Mouse (Mus musculus): ENCODE data around the gene Dnajb3. TPM values are rescaled to one million over a fixed set of nuclear protein-coding genes. Genes with fewer than 3 reads are reported as not detected.

The Dnajb3 gene
- total RNA-seq (2021) = 1 to 10 TPM; 1.5 to 5.9 TPM
- long read RNA-seq, experiment 1, transcript Dnajb3-201 (1 exons, 1,051 nt) = major isoform, 13 of 13 reads
- long read RNA-seq, experiment 1, partial matches to known transcripts = 0 of 13 reads
- long read RNA-seq, experiment 1, other reads (novel, unspliced or antisense) = 0 of 13 reads
- long read RNA-seq, experiment 2, transcript Dnajb3-201 (1 exons, 1,051 nt) = major isoform, 6 of 6 reads
- long read RNA-seq, experiment 2, partial matches to known transcripts = 0 of 6 reads
- long read RNA-seq, experiment 2, other reads (novel, unspliced or antisense) = 0 of 6 reads

GRCm38 (mm10) chr1:88205294-88205922 is at the start of gene Dnajb3:
TSS of gene Dnajb3 (minus strand) at chr1:88205782.
- peak; percentile 85 to 86 for DNase-seq

GRCm38 (mm10) chr1:88254793-88255465 is 49.3 kb upstream of the Dnajb3 start:
- DNase-seq = no peak

- no peak for DNase-seq
Measured at GRCm38 (mm10) chr1:88253540-88253939, 48.0 kb upstream of the Dnajb3 start.

- DNase-seq = no peak
Measured at GRCm38 (mm10) chr1:88253106-88253505, 47.5 kb upstream of the Dnajb3 start.

- DNase-seq = no peak
Measured at GRCm38 (mm10) chr1:88250023-88250422, 44.4 kb upstream of the Dnajb3 start.

- no peak for DNase-seq
Measured at GRCm38 (mm10) chr1:88249596-88249995, 44.0 kb upstream of the Dnajb3 start.

GRCm38 (mm10) chr1:88248658-88249057 is 43.1 kb upstream of the Dnajb3 start:
- no peak for DNase-seq

GRCm38 (mm10) chr1:88247660-88248059 is 42.1 kb upstream of the Dnajb3 start:
- no peak for DNase-seq

GRCm38 (mm10) chr1:88246386-88246785 is 40.8 kb upstream of the Dnajb3 start:
- no peak for DNase-seq

- no peak for DNase-seq
Measured at GRCm38 (mm10) chr1:88245881-88246280, 40.3 kb upstream of the Dnajb3 start.

GRCm38 (mm10) chr1:88243861-88244260 is 38.3 kb upstream of the Dnajb3 start:
- no peak for DNase-seq

GRCm38 (mm10) chr1:88240579-88240978 is 35.0 kb upstream of the Dnajb3 start:
- DNase-seq = no peak

- peak; percentile 65 for DNase-seq
Measured at GRCm38 (mm10) chr1:88240072-88240471, 34.5 kb upstream of the Dnajb3 start.

GRCm38 (mm10) chr1:88238771-88239170 is 33.2 kb upstream of the Dnajb3 start:
- no peak for DNase-seq

GRCm38 (mm10) chr1:88237311-88237710 is 31.7 kb upstream of the Dnajb3 start:
- DNase-seq = no peak

GRCm38 (mm10) chr1:88235894-88236415 is 30.4 kb upstream of the Dnajb3 start:
- no peak for DNase-seq

GRCm38 (mm10) chr1:88235046-88235893 is 29.7 kb upstream of the Dnajb3 start:
- DNase-seq = no peak

GRCm38 (mm10) chr1:88234646-88235045 is 29.1 kb upstream of the Dnajb3 start:
- no peak for DNase-seq

GRCm38 (mm10) chr1:88234248-88234610 is 28.6 kb upstream of the Dnajb3 start:
- no peak for DNase-seq

GRCm38 (mm10) chr1:88233421-88234247 is 28.1 kb upstream of the Dnajb3 start:
- no peak for DNase-seq

All from adrenal gland, postnatal 36 days (tissue).